Mouse (Mus musculus) cerebellum, adult 2 months (tissue): Measurements from ENCODE around the gene Vps8.

ENCODE experiments used
- CTCF ChIP-seq: fragments of 200-500 bp; IDR thresholded peaks from 2 replicates; pipeline ENCODE4 v1.5.1; 2011; ENCODE audit warnings: low read depth, mild to moderate bottlenecking, control low read depth, low read length, moderate library complexity, borderline replicate concordance; ENCODE audit not compliant: insufficient read depth
- POLR2A ChIP-seq: fragments of 200-500 bp; IDR thresholded peaks from 2 replicates; pipeline ENCODE4 v1.6.1; 2011; ENCODE audit warnings: low read length, control low read depth, borderline replicate concordance; ENCODE audit not compliant: insufficient read depth

DNA sequence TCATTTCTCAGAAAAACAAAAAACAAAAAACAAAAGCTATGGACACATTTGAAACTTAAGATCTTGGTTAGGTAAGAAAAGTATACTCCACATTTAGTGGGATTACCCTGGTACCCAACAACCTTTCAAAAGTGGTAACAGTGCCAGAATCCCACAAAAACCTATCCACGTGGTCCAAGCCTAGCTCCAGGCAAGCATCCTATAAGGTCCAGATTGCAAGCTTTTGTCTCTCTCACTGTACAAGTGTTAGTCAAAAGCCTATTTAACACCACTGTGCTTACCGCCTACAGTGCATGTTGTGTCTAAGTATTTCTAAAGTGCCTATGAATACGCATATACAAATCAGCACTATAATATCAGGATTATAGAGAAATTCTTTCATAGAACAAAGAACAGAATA is 227.4 kb downstream of the Vps8 start:
- TF ChIP-seq POLR2A (no peak), CTCF (no peak)
